Mouse (Mus musculus) embryonic facial prominence, embryonic 15.5 days (tissue): ENCODE results near the gene Adh4. TPM values are rescaled to one million over a fixed set of nuclear protein-coding genes. Genes with fewer than 3 reads are reported as not detected.

ENCODE experiments used
- ATAC-seq: fragments of 200-750 bp; cut with Nextera tagmentation; 2 replicates; pipeline ENCODE4 v1.8.0; 2017; ENCODE audit warnings: low read depth, moderate TSS enrichment; ENCODE audit not compliant: insufficient number of reproducible peaks, low FRiP score, low TSS enrichment
- H3K27ac ChIP-seq: fragments of 300-500 bp; sonication (generic); replicated peaks from 2 replicates; pipeline ENCODE4 v1.5.1; 2015; ENCODE audit warnings: mild to moderate bottlenecking, inconsistent platforms
- H3K27me3 ChIP-seq: fragments of 300-500 bp; sonication (generic); 2 replicates; pipeline ENCODE4 v1.6.1; 2015; ENCODE audit warnings: inconsistent platforms
- H3K36me3 ChIP-seq: fragments of 300-500 bp; sonication (generic); 2 replicates; pipeline ENCODE4 v1.6.1; 2015; ENCODE audit warnings: mild to moderate bottlenecking, inconsistent platforms
- H3K4me1 ChIP-seq: fragments of 300-500 bp; sonication (generic); 2 replicates; pipeline ENCODE4 v1.6.1; 2015; ENCODE audit warnings: inconsistent platforms
- H3K4me2 ChIP-seq: fragments of 300-500 bp; sonication (generic); replicated peaks from 2 replicates; pipeline ENCODE4 v1.6.1; 2015; ENCODE audit warnings: mild to moderate bottlenecking, inconsistent platforms
- H3K4me3 ChIP-seq: fragments of 300-500 bp; sonication (generic); replicated peaks from 2 replicates; pipeline ENCODE4 v1.5.1; 2015; ENCODE audit warnings: mild to moderate bottlenecking, inconsistent platforms
- H3K9ac ChIP-seq: fragments of 300-500 bp; sonication (generic); 2 replicates; pipeline ENCODE4 v1.6.1; 2015; ENCODE audit warnings: inconsistent platforms
- H3K9me3 ChIP-seq: fragments of 300-500 bp; sonication (generic); replicated peaks from 2 replicates; pipeline ENCODE4 v1.6.1; 2016; ENCODE audit warnings: inconsistent platforms
- WGBS: fragments of 180-500 bp; shearing (Covaris S2); methylation state at CpG from one replicate; pipeline ENCODE4 v1.1.7; 2015; 5-methylcytosine and 5-hydroxymethylcytosine counted together
- polyA plus RNA-seq: library from polyadenylated mRNA; unstranded; fragments of >200 nt; fragmentation: Nextera tagmentation; extraction: Ambion mirVana; gene quantifications from 2 replicates; pipeline ENCODE4 v1.2.1, GENCODE M21; 2015

Adh4 gene
- polyA plus RNA-seq, 1 experiment from 2014 or later: not detected

GRCm38 (mm10) chr3:138443465-138443771 is 28.2 kb downstream of the Adh4 start:
- Histone ChIP-seq H3K36me3 (peaks cover 32% of the 10 kb centered on the region), H3K4me1 (peaks cover 16% of the 10 kb centered on the region), H3K4me2 (peak overlapping the region; percentile 93), H3K27ac (peak overlapping the region; percentile 93), H3K27me3 (no peaks in the 10 kb centered on the region), H3K9me3 (no peaks in the 10 kb centered on the region), H3K4me3 (peak overlapping the region; percentile 92), H3K9ac (peak overlapping the region; percentile 75)
- 2% methylated on average over 9 of the region's 9 CpGs for WGBS
- no peak for ATAC-seq

- H3K27me3 ChIP-seq: no peaks in the 10 kb centered on the region
- H3K9ac ChIP-seq: no peak overlapping the region
- peaks cover 13% of the 10 kb centered on the region for H3K4me1 ChIP-seq
- H3K4me2 ChIP-seq: no peak overlapping the region
- H3K9me3 ChIP-seq: no peaks in the 10 kb centered on the region
- no peak overlapping the region for H3K4me3 ChIP-seq
- H3K27ac ChIP-seq: no peak overlapping the region
- peaks cover 75% of the 10 kb centered on the region for H3K36me3 ChIP-seq
- WGBS: 69% methylated on average over 12 of the region's 12 CpGs
- no peak for ATAC-seq
Measured at GRCm38 (mm10) chr3:138448077-138448860, 33.0 kb downstream of the Adh4 start.

GRCm38 (mm10) chr3:138452169-138452568 is 36.9 kb downstream of the Adh4 start:
- Histone ChIP-seq H3K36me3 (peaks cover 86% of the 10 kb centered on the region), H3K9me3 (no peaks in the 10 kb centered on the region), H3K9ac (no peak overlapping the region), H3K27me3 (no peaks in the 10 kb centered on the region), H3K4me3 (no peak overlapping the region), H3K27ac (no peak overlapping the region), H3K4me2 (no peak overlapping the region), H3K4me1 (no peaks in the 10 kb centered on the region)
- 81% methylated on average over 10 of the region's 10 CpGs for WGBS
- ATAC-seq: no peak

- no peak overlapping the region for H3K9ac ChIP-seq
- peaks cover 87% of the 10 kb centered on the region for H3K36me3 ChIP-seq
- H3K27me3 ChIP-seq: no peaks in the 10 kb centered on the region
- no peak overlapping the region for H3K27ac ChIP-seq
- ATAC-seq: no peak
- no peak overlapping the region for H3K4me2 ChIP-seq
- no peaks in the 10 kb centered on the region for H3K9me3 ChIP-seq
- H3K4me1 ChIP-seq: no peaks in the 10 kb centered on the region
- H3K4me3 ChIP-seq: no peak overlapping the region
- WGBS: 89% methylated on average over 1 of the region's 1 CpGs
Measured at GRCm38 (mm10) chr3:138454234-138454633, 39.0 kb downstream of the Adh4 start.

- Histone ChIP-seq H3K9me3 (no peaks in the 10 kb centered on the region), H3K4me3 (no peak overlapping the region), H3K36me3 (peaks cover 88% of the 10 kb centered on the region), H3K4me1 (no peaks in the 10 kb centered on the region), H3K4me2 (no peak overlapping the region), H3K27me3 (no peaks in the 10 kb centered on the region), H3K9ac (no peak overlapping the region), H3K27ac (no peak overlapping the region)
- no peak for ATAC-seq
- WGBS: 86% methylated on average over 13 of the region's 13 CpGs
Measured at GRCm38 (mm10) chr3:138454711-138455435, 39.6 kb downstream of the Adh4 start.

GRCm38 (mm10) chr3:138458441-138458840 is 43.2 kb downstream of the Adh4 start:
- ATAC-seq: no peak
- Histone ChIP-seq H3K27me3 (no peaks in the 10 kb centered on the region), H3K9me3 (no peaks in the 10 kb centered on the region), H3K27ac (no peak overlapping the region), H3K9ac (no peak overlapping the region), H3K4me2 (no peak overlapping the region), H3K4me1 (no peaks in the 10 kb centered on the region), H3K36me3 (peaks cover 85% of the 10 kb centered on the region), H3K4me3 (no peak overlapping the region)
- 97% methylated on average over 3 of the region's 3 CpGs for WGBS

- Histone ChIP-seq H3K27ac (no peak overlapping the region), H3K27me3 (no peaks in the 10 kb centered on the region), H3K4me1 (no peaks in the 10 kb centered on the region), H3K9me3 (no peaks in the 10 kb centered on the region), H3K36me3 (peaks cover 87% of the 10 kb centered on the region), H3K4me3 (no peak overlapping the region), H3K9ac (no peak overlapping the region), H3K4me2 (no peak overlapping the region)
- ATAC-seq: no peak
- WGBS: 82% methylated on average over 13 of the region's 13 CpGs
Measured at GRCm38 (mm10) chr3:138460260-138460659, 45.0 kb downstream of the Adh4 start.

GRCm38 (mm10) chr3:138461832-138462231 is 46.6 kb downstream of the Adh4 start:
- H3K36me3 ChIP-seq: peaks cover 82% of the 10 kb centered on the region
- no peak overlapping the region for H3K9ac ChIP-seq
- no peaks in the 10 kb centered on the region for H3K9me3 ChIP-seq
- no peaks in the 10 kb centered on the region for H3K27me3 ChIP-seq
- 88% methylated on average over 3 of the region's 3 CpGs for WGBS
- H3K4me3 ChIP-seq: no peak overlapping the region
- H3K4me2 ChIP-seq: no peak overlapping the region
- H3K27ac ChIP-seq: no peak overlapping the region
- H3K4me1 ChIP-seq: no peaks in the 10 kb centered on the region
- no peak for ATAC-seq

- Histone ChIP-seq H3K9me3 (no peaks in the 10 kb centered on the region), H3K4me1 (no peaks in the 10 kb centered on the region), H3K27ac (no peak overlapping the region), H3K9ac (no peak overlapping the region), H3K36me3 (peaks cover 79% of the 10 kb centered on the region), H3K27me3 (no peaks in the 10 kb centered on the region), H3K4me3 (no peak overlapping the region), H3K4me2 (no peak overlapping the region)
- WGBS: 73% methylated on average over 2 of the region's 2 CpGs
- no peak for ATAC-seq
Measured at GRCm38 (mm10) chr3:138463137-138463536, 47.9 kb downstream of the Adh4 start.

GRCm38 (mm10) chr3:138463807-138464206 is 48.5 kb downstream of the Adh4 start:
- 84% methylated on average over 6 of the region's 6 CpGs for WGBS
- Histone ChIP-seq H3K36me3 (peaks cover 80% of the 10 kb centered on the region), H3K27me3 (no peaks in the 10 kb centered on the region)

GRCm38 (mm10) chr3:138464573-138465147 is 49.4 kb downstream of the Adh4 start:
- no peak overlapping the region for H3K27ac ChIP-seq
- no peaks in the 10 kb centered on the region for H3K4me1 ChIP-seq
- no peak overlapping the region for H3K4me2 ChIP-seq
- no peak overlapping the region for H3K4me3 ChIP-seq
- no peaks in the 10 kb centered on the region for H3K9me3 ChIP-seq
- no peak for ATAC-seq
- no peaks in the 10 kb centered on the region for H3K27me3 ChIP-seq
- no peak overlapping the region for H3K9ac ChIP-seq
- H3K36me3 ChIP-seq: peaks cover 78% of the 10 kb centered on the region
- 63% methylated on average over 16 of the region's 16 CpGs for WGBS

More at GRCm38 (mm10) chr3:138463807-138464206, 48.5 kb downstream of the Adh4 start:
- ATAC-seq: no peak
- Histone ChIP-seq H3K9ac (no peak overlapping the region), H3K27ac (no peak overlapping the region), H3K9me3 (no peaks in the 10 kb centered on the region), H3K4me2 (no peak overlapping the region), H3K4me1 (no peaks in the 10 kb centered on the region), H3K4me3 (no peak overlapping the region)
